Mouse (Mus musculus): Measurements from ENCODE around the gene Asgr1. TPM values are rescaled to one million over a fixed set of nuclear protein-coding genes. Genes with fewer than 3 reads are reported as not detected.

The Asgr1 gene
- polyA plus RNA-seq, 1 experiment from 2014 or later, result 1.4 TPM

GRCm38 (mm10) chr11:70107085-70107484 lies 53.2 kb downstream of the Asgr1 start:
- Histone ChIP-seq H3K27me3 (ENCODE audit: insufficient read depth, low read length) (no peaks in the 10 kb centered on the region), H3K4me1 (ENCODE audit: insufficient read depth, low read length) (no peaks in the 10 kb centered on the region), H3K9ac (replicated peaks; ENCODE audit: low read length) (no peak overlapping the region), H3K36me3 (ENCODE audit: insufficient read depth, low read length) (no peaks in the 10 kb centered on the region), H3K9me3 (ENCODE audit: low read length) (no peaks in the 10 kb centered on the region), H3K4me2 (replicated peaks; ENCODE audit: low read depth, low read length) (no peak overlapping the region), H3K27ac (ENCODE audit: low read length) (no peak overlapping the region), H3K4me3 (ENCODE audit: low read length) (no peak overlapping the region)
- WGBS, result 75% methylated on average over 8 of the region's 8 CpGs
- ATAC-seq (ENCODE audit: low FRiP score, low TSS enrichment), result no peak

MicroRNAs encoded within 50 kb of the gene (microRNA counts, 519-probe panel; counts per million panel counts)
- microRNA mmu-miR-324-3p (104 counts per million, percentile 35 among the panel's probes with 10 or more counts), microRNA mmu-miR-324-5p (3,263 counts per million, percentile 76 among the panel's probes with 10 or more counts)

Small RNA genes lying within 50 kb of the gene (microRNA-seq; reads per million reads assigned to microRNA genes)
- 1,986 reads per million, percentile 85 among the genes with 10 or more reads in this experiment for gene Mir324

Other genes with a start within 250 kb of the Asgr1 start
- 9.0 and 10.2 TPM in 2 replicates for gene Tmem102, start 248.5 kb upstream of the Asgr1 start, polyA plus RNA-seq (2015; fragmentation: Nextera tagmentation; extraction: Ambion mirVana)
- not detected in 2 replicates for gene Gm39566, start 238.8 kb upstream of the Asgr1 start, polyA plus RNA-seq (2015; fragmentation: Nextera tagmentation; extraction: Ambion mirVana)
- gene Spem2, start 235.6 kb upstream of the Asgr1 start, polyA plus RNA-seq (2015; fragmentation: Nextera tagmentation; extraction: Ambion mirVana), result not detected in 2 replicates
- gene Spem1, start 231.9 kb upstream of the Asgr1 start, polyA plus RNA-seq (2015; fragmentation: Nextera tagmentation; extraction: Ambion mirVana), result 0.15 and 0.28 TPM in 2 replicates
- gene Nlgn2, start 216.3 kb upstream of the Asgr1 start, polyA plus RNA-seq (2015; fragmentation: Nextera tagmentation; extraction: Ambion mirVana), result 6.0 and 6.6 TPM in 2 replicates
- 371 and 389 TPM in 2 replicates for gene Tmem256, start 215.6 kb upstream of the Asgr1 start, polyA plus RNA-seq (2015; fragmentation: Nextera tagmentation; extraction: Ambion mirVana)
- 105 and 119 TPM in 2 replicates for gene Plscr3, start 207.7 kb upstream of the Asgr1 start, polyA plus RNA-seq (2015; fragmentation: Nextera tagmentation; extraction: Ambion mirVana)
- gene Tnk1, start 195.4 kb upstream of the Asgr1 start, polyA plus RNA-seq (2015; fragmentation: Nextera tagmentation; extraction: Ambion mirVana), result 7.0 and 7.3 TPM in 2 replicates
- gene Tmem95, start 176.1 kb upstream of the Asgr1 start, polyA plus RNA-seq (2015; fragmentation: Nextera tagmentation; extraction: Ambion mirVana), result not detected in 2 replicates
- gene Kctd11, start 172.7 kb upstream of the Asgr1 start, polyA plus RNA-seq (2015; fragmentation: Nextera tagmentation; extraction: Ambion mirVana), result 11.3 and 12.5 TPM in 2 replicates
- 0.44 and 0.67 TPM in 2 replicates for gene Acap1, start 158.5 kb upstream of the Asgr1 start, polyA plus RNA-seq (2015; fragmentation: Nextera tagmentation; extraction: Ambion mirVana)
- 11.7 and 12.8 TPM in 2 replicates for gene 2810408A11Rik, start 153.1 kb upstream of the Asgr1 start, polyA plus RNA-seq (2015; fragmentation: Nextera tagmentation; extraction: Ambion mirVana)
- 11.4 and 12.8 TPM in 2 replicates for gene Neurl4, start 153.0 kb upstream of the Asgr1 start, polyA plus RNA-seq (2015; fragmentation: Nextera tagmentation; extraction: Ambion mirVana)
- gene Gps2, start 140.2 kb upstream of the Asgr1 start, polyA plus RNA-seq (2015; fragmentation: Nextera tagmentation; extraction: Ambion mirVana), result 85.2 and 86.4 TPM in 2 replicates
- 1,737 and 1,791 TPM in 2 replicates for gene Eif5a, start 132.1 kb upstream of the Asgr1 start, polyA plus RNA-seq (2015; fragmentation: Nextera tagmentation; extraction: Ambion mirVana)
- 7.0 and 10.3 TPM in 2 replicates for gene Ybx2, start 118.3 kb upstream of the Asgr1 start, polyA plus RNA-seq (2015; fragmentation: Nextera tagmentation; extraction: Ambion mirVana)
- 20.8 and 22.4 TPM in 2 replicates for gene Slc2a4, start 105.9 kb upstream of the Asgr1 start, polyA plus RNA-seq (2015; fragmentation: Nextera tagmentation; extraction: Ambion mirVana)
- 225 and 227 TPM in 2 replicates for gene Cldn7, start 89.3 kb upstream of the Asgr1 start, polyA plus RNA-seq (2015; fragmentation: Nextera tagmentation; extraction: Ambion mirVana)
- gene Ctdnep1, start 72.9 kb upstream of the Asgr1 start, polyA plus RNA-seq (2015; fragmentation: Nextera tagmentation; extraction: Ambion mirVana), result 35.7 and 35.8 TPM in 2 replicates
- 124 and 128 TPM in 2 replicates for gene Elp5, start 71.6 kb upstream of the Asgr1 start, polyA plus RNA-seq (2015; fragmentation: Nextera tagmentation; extraction: Ambion mirVana)
- gene Gabarap, start 62.9 kb upstream of the Asgr1 start, polyA plus RNA-seq (2015; fragmentation: Nextera tagmentation; extraction: Ambion mirVana), result 437 and 481 TPM in 2 replicates
- gene Phf23, start 58.3 kb upstream of the Asgr1 start, polyA plus RNA-seq (2015; fragmentation: Nextera tagmentation; extraction: Ambion mirVana), result 69.1 and 74.5 TPM in 2 replicates
- gene Dvl2, start 53.5 kb upstream of the Asgr1 start, polyA plus RNA-seq (2015; fragmentation: Nextera tagmentation; extraction: Ambion mirVana), result 39.1 and 40.7 TPM in 2 replicates
- gene Acadvl, start 38.7 kb upstream of the Asgr1 start, polyA plus RNA-seq (2015; fragmentation: Nextera tagmentation; extraction: Ambion mirVana), result 107 and 114 TPM in 2 replicates
- gene Dlg4, start 37.1 kb upstream of the Asgr1 start, polyA plus RNA-seq (2015; fragmentation: Nextera tagmentation; extraction: Ambion mirVana), result 9.3 and 13.2 TPM in 2 replicates
- gene Asgr2, start 38.6 kb downstream of the Asgr1 start, polyA plus RNA-seq (2015; fragmentation: Nextera tagmentation; extraction: Ambion mirVana), result 0.17 and 0.19 TPM in 2 replicates
- gene Mgl2, start 76.2 kb downstream of the Asgr1 start, polyA plus RNA-seq (2015; fragmentation: Nextera tagmentation; extraction: Ambion mirVana), result 0.31 and 0.36 TPM in 2 replicates
- gene Clec10a, start 102.1 kb downstream of the Asgr1 start, polyA plus RNA-seq (2015; fragmentation: Nextera tagmentation; extraction: Ambion mirVana), result 0.67 and 0.80 TPM in 2 replicates
- 5.2 and 5.5 TPM in 2 replicates for gene Slc16a11, start 158.7 kb downstream of the Asgr1 start, polyA plus RNA-seq (2015; fragmentation: Nextera tagmentation; extraction: Ambion mirVana)
- 18.6 and 19.3 TPM in 2 replicates for gene Slc16a13, start 167.0 kb downstream of the Asgr1 start, polyA plus RNA-seq (2015; fragmentation: Nextera tagmentation; extraction: Ambion mirVana)
- gene Bcl6b, start 175.7 kb downstream of the Asgr1 start, polyA plus RNA-seq (2015; fragmentation: Nextera tagmentation; extraction: Ambion mirVana), result 27.4 and 31.3 TPM in 2 replicates
- gene 0610010K14Rik, start 183.8 kb downstream of the Asgr1 start, polyA plus RNA-seq (2015; fragmentation: Nextera tagmentation; extraction: Ambion mirVana), result 170 and 173 TPM in 2 replicates
- 10.5 and 11.5 TPM in 2 replicates for gene Gm21988, start 185.7 kb downstream of the Asgr1 start, polyA plus RNA-seq (2015; fragmentation: Nextera tagmentation; extraction: Ambion mirVana)
- 235 and 255 TPM in 2 replicates for gene Rnasek, start 185.8 kb downstream of the Asgr1 start, polyA plus RNA-seq (2015; fragmentation: Nextera tagmentation; extraction: Ambion mirVana)
- gene Alox12, start 201.3 kb downstream of the Asgr1 start, polyA plus RNA-seq (2015; fragmentation: Nextera tagmentation; extraction: Ambion mirVana), result 6.5 and 6.9 TPM in 2 replicates

All from kidney, embryonic 16.5 days (tissue).